Mouse (Mus musculus) E14TG2a.4 (cell line): ENCODE measurements around the gene Vma21.

Experiments used
- CTCF ChIP-seq: conservative IDR thresholded peaks from 2 replicates; pipeline ENCODE4 v1.5.1; 2014; ENCODE audit warnings: low read length
- NANOG ChIP-seq: IDR thresholded peaks from 2 replicates; pipeline ENCODE4 v1.6.1; 2014; ENCODE audit warnings: borderline replicate concordance, low read length, mixed read lengths
- POU5F1 ChIP-seq: IDR thresholded peaks from 2 replicates; pipeline ENCODE4 v1.6.1; 2014; ENCODE audit warnings: low read length, borderline replicate concordance

- no peak for TF ChIP-seq CTCF
- TF ChIP-seq NANOG, result no peak
- TF ChIP-seq POU5F1, result no peak
These were observed 38.1 kb downstream of the Vma21 start for GRCm38 (mm10) chrX:71853798-71854197.
